Mouse (Mus musculus): ENCODE results near the gene Dynlt1a. TPM values are rescaled to one million over a fixed set of nuclear protein-coding genes. Genes with fewer than 3 reads are reported as not detected.
"Not testable (repeated sequence)": the region's sequence is repeated elsewhere in the genome, so short reads cannot be mapped to it uniquely, and the experiment has no call there.

The Dynlt1a gene
- polyA plus RNA-seq, 1 experiment from 2014 or later = 34.2 TPM

DNA sequence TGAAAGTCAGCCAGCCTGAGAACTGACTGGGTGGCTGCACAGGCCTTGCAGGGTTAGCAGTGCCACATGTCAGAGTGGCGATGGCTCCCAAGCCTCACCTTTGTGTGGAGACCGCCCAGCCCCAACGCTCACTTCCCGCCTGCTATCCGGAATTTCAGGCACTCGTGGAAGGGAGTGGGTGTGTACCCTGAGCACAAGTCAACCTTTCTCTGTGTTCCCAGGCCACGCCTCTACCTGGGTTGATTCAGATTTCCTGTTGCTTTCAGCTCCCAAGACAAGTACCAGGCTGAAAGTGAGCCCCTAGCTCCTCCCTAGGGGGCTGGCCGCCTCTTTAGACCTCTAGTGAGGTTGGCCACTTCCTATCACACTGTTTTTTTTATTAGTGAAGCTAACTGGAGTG is 38.1 kb downstream of the Dynlt1a start:
- not testable (repeated sequence) for H3K4me2 ChIP-seq (ENCODE audit: low read depth); H3K36me3 ChIP-seq (ENCODE audit: control insufficient read depth, insufficient read depth, low read length); H3K9me3 ChIP-seq (ENCODE audit: control insufficient read depth, low read length); DNase-seq (ENCODE audit: low spot score); H3K4me1 ChIP-seq (ENCODE audit: control insufficient read depth, insufficient read depth, low read length); H3K9ac ChIP-seq (ENCODE audit: low read length); H3K27me3 ChIP-seq (ENCODE audit: control insufficient read depth, insufficient read depth, low read length); H3K27ac ChIP-seq (ENCODE audit: low read depth, low read length); H3K4me3 ChIP-seq (ENCODE audit: low read depth, low read length); ATAC-seq (ENCODE audit: insufficient read depth, low FRiP score, low TSS enrichment)
- 72% methylated on average over 8 of the region's 8 CpGs for WGBS

DNA sequence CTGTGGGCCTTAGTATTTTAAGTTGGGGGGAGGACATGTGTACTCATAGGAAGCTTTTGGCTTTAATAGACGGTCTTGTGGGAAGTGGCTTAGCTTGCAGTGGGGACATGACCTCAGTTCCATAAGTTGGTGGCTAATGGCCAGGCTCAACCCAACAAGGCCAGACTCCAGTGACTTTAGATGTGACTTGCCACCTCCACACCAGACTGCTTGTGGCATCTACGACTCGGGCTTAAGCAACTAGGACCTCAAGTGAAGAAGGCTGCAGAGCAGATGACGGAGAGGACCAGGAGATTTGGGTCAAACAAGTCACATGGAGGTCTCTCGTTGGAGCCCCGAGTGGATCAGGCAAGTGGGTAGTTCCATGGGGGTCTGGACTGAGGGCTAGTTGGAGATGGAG is 42.6 kb downstream of the Dynlt1a start:
- H3K9ac ChIP-seq (ENCODE audit: low read length); ATAC-seq (ENCODE audit: insufficient read depth, low FRiP score, low TSS enrichment); H3K27ac ChIP-seq (ENCODE audit: low read depth, low read length); H3K4me3 ChIP-seq (ENCODE audit: low read depth, low read length); H3K27me3 ChIP-seq (ENCODE audit: control insufficient read depth, insufficient read depth, low read length); H3K4me1 ChIP-seq (ENCODE audit: control insufficient read depth, insufficient read depth, low read length); H3K36me3 ChIP-seq (ENCODE audit: control insufficient read depth, insufficient read depth, low read length); H3K9me3 ChIP-seq (ENCODE audit: control insufficient read depth, low read length); H3K4me2 ChIP-seq (ENCODE audit: low read depth); DNase-seq (ENCODE audit: low spot score): not testable (repeated sequence)
- WGBS = 95% methylated on average over 4 of the region's 6 CpGs

DNA sequence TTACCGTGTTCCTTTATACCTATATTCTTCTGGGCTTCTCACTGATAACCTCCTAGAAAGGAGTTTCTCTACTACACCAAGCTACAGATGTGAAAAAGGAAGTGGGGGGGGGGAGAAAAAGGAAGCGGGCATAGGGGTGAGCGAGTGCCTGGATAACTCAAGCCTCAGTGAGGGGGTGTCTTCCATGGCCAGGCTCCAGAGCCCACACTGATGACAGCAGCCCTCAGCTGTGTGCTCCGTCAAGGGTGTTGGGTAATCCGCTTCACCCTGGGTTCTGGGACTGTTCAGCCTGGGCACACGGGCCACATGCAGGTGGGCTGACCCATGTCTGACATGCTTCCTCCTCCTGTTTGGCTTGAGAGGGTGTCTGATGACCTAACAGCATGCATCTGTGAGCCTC is 45.3 kb downstream of the Dynlt1a start:
- H3K4me3 ChIP-seq (ENCODE audit: low read depth, low read length); H3K9me3 ChIP-seq (ENCODE audit: control insufficient read depth, low read length): not testable (repeated sequence)
- 87% methylated on average over 6 of the region's 6 CpGs for WGBS

DNA sequence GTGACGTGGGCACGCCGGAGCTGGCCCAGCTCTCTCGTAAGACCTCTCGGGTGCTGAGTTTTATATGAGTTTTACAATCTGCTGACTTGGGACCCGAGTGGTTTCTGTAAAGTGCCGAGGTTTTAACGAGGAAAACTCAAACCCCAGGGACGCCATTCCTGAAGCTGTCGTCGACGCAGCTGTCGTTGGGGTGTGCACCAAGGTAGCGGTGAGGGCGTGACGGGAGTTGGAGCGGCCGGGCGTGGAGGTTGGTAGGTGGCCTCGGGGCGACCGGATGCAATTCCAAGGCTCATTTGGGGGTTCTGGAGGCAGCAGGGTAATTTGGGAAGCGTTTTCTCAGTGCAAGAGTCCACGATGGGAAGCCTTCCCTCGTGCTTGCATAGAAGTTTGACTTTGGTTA is 46.5 kb downstream of the Dynlt1a start:
- WGBS = 0% methylated on average over 22 of the region's 25 CpGs

More for the DNA sequence above, 45.3 kb downstream of the Dynlt1a start:
- DNase-seq (ENCODE audit: low spot score); H3K27me3 ChIP-seq (ENCODE audit: control insufficient read depth, insufficient read depth, low read length); ATAC-seq (ENCODE audit: insufficient read depth, low FRiP score, low TSS enrichment); H3K36me3 ChIP-seq (ENCODE audit: control insufficient read depth, insufficient read depth, low read length); H3K9ac ChIP-seq (ENCODE audit: low read length); H3K27ac ChIP-seq (ENCODE audit: low read depth, low read length); H3K4me2 ChIP-seq (ENCODE audit: low read depth); H3K4me1 ChIP-seq (ENCODE audit: control insufficient read depth, insufficient read depth, low read length): not testable (repeated sequence)

DNA sequence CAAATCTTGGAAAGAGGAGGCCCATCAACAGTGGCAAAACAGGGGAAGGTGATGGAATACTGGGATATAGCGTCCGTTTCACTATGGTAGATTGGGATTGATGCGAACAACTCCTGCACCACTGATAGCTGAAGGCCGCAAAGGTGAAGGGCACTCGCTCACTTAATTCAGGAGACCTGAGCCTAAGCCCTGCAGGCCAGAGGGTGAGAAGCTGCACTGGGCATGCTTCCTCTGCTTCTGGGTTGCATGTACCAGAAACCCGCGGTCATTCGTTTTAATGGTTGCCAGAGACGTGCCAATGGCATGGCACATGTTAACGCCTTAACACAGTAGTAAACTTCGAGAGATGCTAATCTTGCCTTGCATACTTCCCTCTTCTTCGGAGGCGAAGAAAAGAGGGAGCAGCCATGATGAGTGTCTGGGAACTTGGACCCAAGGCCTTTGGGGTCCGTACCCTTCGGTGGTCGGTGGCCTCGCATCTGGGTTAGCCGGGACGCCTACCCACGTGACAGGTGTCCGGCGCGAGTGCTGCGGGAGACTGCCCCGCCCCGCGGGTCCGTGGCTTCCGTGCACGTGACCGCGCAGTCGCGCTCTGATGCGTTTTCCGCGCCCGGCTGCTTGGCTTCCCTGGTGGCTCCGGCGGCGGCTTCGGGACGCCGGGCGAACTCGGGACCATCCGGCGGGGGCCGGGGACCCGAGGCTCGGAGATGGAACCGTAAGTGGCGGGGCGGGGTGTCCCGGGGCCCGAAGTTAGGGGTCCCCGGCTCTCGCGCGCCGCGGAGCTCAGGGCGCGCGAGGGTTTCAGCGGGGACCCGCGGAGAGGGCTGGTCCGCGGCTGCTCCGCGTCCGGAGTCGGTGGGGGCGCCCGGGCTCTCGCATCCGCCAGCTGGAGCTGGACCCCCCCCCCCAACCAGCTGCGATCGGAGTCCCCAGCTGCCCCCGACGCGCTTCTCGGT is 47.1 kb downstream of the Dynlt1a start:
- DNase-seq (ENCODE audit: low spot score) (peak; percentile 46), ATAC-seq (ENCODE audit: insufficient read depth, low FRiP score, low TSS enrichment) (peak; percentile 90)
- Histone ChIP-seq H3K4me2 (ENCODE audit: low read depth) (peak overlapping the region; percentile 53), H3K4me3 (ENCODE audit: low read depth, low read length) (peak overlapping the region; percentile 51), H3K9ac (ENCODE audit: low read length) (peak overlapping the region; percentile 52)
- H3K4me1 ChIP-seq (ENCODE audit: control insufficient read depth, insufficient read depth, low read length); H3K27ac ChIP-seq (ENCODE audit: low read depth, low read length); H3K36me3 ChIP-seq (ENCODE audit: control insufficient read depth, insufficient read depth, low read length); H3K9me3 ChIP-seq (ENCODE audit: control insufficient read depth, low read length); H3K27me3 ChIP-seq (ENCODE audit: control insufficient read depth, insufficient read depth, low read length): not testable (repeated sequence)
- WGBS = 2% methylated on average over 48 of the region's 84 CpGs

More for the DNA sequence above, 46.5 kb downstream of the Dynlt1a start:
- Histone ChIP-seq H3K9ac (ENCODE audit: low read length) (peak overlapping the region; percentile 52), H3K4me2 (ENCODE audit: low read depth) (peak overlapping the region; percentile 53), H3K4me3 (ENCODE audit: low read depth, low read length) (peak overlapping the region; percentile 51)
- not testable (repeated sequence) for DNase-seq (ENCODE audit: low spot score); H3K9me3 ChIP-seq (ENCODE audit: control insufficient read depth, low read length); H3K4me1 ChIP-seq (ENCODE audit: control insufficient read depth, insufficient read depth, low read length); H3K27ac ChIP-seq (ENCODE audit: low read depth, low read length); H3K36me3 ChIP-seq (ENCODE audit: control insufficient read depth, insufficient read depth, low read length); H3K27me3 ChIP-seq (ENCODE audit: control insufficient read depth, insufficient read depth, low read length)
- ATAC-seq (ENCODE audit: insufficient read depth, low FRiP score, low TSS enrichment) = 0 out of 2 replicates have a peak, but pooled peaks have one; percentile 9

DNA sequence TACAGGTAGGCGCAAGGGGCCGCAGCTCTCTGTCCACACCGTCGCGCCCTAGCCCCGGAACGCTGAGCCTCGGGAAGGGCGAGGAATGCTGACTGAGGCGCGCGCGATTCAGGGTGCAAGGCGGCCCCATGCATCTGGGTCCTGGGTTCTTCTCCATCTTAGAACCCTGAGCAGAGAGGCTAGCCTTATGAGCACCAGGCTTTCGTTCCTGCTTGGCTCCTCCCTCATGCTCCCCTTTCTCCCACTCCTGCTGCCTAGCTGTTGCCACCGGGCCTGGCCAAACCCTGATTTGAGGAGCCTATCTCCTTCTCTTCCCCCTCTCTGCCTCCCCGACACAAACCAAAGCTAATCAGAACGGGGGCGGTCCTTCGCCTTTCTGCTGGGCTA is 60.2 kb downstream of the Dynlt1a start:
- H3K9me3 ChIP-seq (ENCODE audit: control insufficient read depth, low read length); DNase-seq (ENCODE audit: low spot score); H3K36me3 ChIP-seq (ENCODE audit: control insufficient read depth, insufficient read depth, low read length); H3K9ac ChIP-seq (ENCODE audit: low read length); H3K4me1 ChIP-seq (ENCODE audit: control insufficient read depth, insufficient read depth, low read length); ATAC-seq (ENCODE audit: insufficient read depth, low FRiP score, low TSS enrichment); H3K27me3 ChIP-seq (ENCODE audit: control insufficient read depth, insufficient read depth, low read length); H3K27ac ChIP-seq (ENCODE audit: low read depth, low read length): not testable (repeated sequence)
- 0 out of 2 replicates have a peak overlapping the region, but pooled peaks have one; percentile 8 for H3K4me3 ChIP-seq (ENCODE audit: low read depth, low read length)
- H3K4me2 ChIP-seq (ENCODE audit: low read depth) = 0 out of 2 replicates have a peak overlapping the region, but pooled peaks have one; percentile 28
- WGBS = 2% methylated on average over 8 of the region's 20 CpGs

DNA sequence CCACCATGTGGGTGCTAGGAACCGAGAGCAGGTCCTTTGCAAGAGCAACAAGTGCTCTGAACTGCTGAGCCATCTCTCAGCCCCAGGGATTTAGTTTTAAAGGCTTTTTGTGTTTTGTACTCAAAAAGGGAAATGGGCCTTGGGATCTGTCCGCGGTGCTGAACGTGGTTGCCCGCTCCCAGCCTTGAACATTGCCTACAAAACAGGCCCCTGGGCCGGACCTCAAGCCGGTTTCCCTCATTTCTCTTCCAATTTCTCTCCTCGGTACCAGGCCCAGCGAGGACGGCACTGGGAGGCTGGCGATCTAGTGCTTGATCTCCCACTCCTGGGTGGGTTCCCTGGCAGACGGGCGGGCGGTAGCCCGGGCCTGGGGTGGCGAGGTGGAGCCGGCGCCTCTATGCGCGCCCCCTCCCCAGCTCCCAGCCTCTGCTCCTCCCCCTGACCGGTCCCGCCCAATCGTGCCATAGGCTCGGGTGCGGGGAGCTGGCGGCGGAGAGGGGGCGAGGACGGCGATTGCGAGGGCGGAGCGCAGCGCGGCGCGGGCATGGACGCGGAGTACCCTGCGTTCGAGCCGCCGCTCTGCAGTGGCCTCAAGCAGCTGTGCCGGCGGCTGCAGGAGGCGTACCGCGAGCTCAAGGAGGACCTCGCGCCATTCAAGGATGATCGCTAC is 60.8 kb downstream of the Dynlt1a start, which contains the start of gene Tmem181a:
Tmem181a (plus strand) TSS at position 461 of the 670 bp plus-strand sequence.
- not testable (repeated sequence) for H3K9ac ChIP-seq (ENCODE audit: low read length); H3K4me1 ChIP-seq (ENCODE audit: control insufficient read depth, insufficient read depth, low read length); H3K27ac ChIP-seq (ENCODE audit: low read depth, low read length); H3K9me3 ChIP-seq (ENCODE audit: control insufficient read depth, low read length); H3K27me3 ChIP-seq (ENCODE audit: control insufficient read depth, insufficient read depth, low read length); DNase-seq (ENCODE audit: low spot score); H3K36me3 ChIP-seq (ENCODE audit: control insufficient read depth, insufficient read depth, low read length)
- peak; percentile 55 for ATAC-seq (ENCODE audit: insufficient read depth, low FRiP score, low TSS enrichment)
- H3K4me2 ChIP-seq (ENCODE audit: low read depth) = 0 out of 2 replicates have a peak within 1 kb of the TSS, but pooled peaks have one; percentile 28
- no CpG with 5 or more reads among the region's 51 CpGs for WGBS
- 0 out of 2 replicates have a peak within 1 kb of the TSS, but pooled peaks have one; percentile 8 for H3K4me3 ChIP-seq (ENCODE audit: low read depth, low read length)
